Mouse (Mus musculus): ENCODE results near the gene Nhlh2. TPM values are rescaled to one million over a fixed set of nuclear protein-coding genes. Genes with fewer than 3 reads are reported as not detected.
A peak's percentile ranks its signal among the peaks of the same experiment; 100 is the strongest.

The Nhlh2 gene
- polyA plus RNA-seq, 1 experiment from 2014 or later = not detected

DNA sequence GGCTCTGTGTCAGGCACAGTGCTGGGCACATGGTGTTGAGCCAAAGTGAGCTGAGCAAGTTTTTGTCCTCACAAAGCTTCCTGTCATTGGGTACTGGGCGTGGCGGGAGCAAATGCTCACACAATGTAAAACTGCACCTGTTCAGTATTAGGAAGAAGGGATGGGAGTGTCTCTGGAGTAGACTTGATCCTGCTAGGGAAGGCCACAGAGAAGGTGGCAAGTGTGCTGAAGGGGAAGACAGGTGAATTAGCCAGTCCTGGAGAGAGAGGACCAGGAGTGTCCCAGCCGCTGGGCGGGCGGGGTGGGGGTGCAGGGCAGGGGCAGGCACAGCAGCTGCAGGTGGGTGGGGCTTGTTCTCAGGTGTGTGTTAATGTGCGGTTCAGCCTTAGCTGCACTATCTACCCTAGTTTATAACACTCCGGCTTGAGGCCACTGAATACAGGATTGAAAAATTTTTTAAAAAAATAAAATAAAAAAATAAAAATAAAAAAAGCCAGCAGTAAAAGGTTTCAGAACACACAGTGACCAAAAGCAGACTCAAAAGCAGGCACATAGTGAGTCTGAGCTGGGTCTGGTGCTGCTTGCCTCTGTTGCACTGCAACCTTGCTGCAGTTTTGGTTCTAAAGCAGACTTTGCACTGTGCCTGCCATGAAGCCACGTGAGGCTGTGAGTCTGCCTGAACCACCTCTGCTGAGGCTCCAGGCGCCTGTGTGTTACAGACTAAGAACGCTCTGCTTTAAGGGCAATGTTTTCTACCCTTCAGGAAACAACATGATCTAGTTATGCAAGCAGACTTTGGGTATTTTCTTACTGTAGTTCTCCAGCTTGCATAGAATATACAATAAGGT, 53.6 kb downstream of the Nhlh2 start:
- Histone ChIP-seq H3K9me3 (replicated peaks; ENCODE audit: control insufficient read depth, low read length) (no peaks in the 10 kb centered on the region), H3K4me3 (ENCODE audit: low read length) (no peak overlapping the region), H3K36me3 (ENCODE audit: control insufficient read depth, insufficient read depth) (no peaks in the 10 kb centered on the region), H3K27ac (ENCODE audit: low read length) (peak overlapping the region; percentile 14; the same call in 1 of the 2 replicates), H3K4me2 (ENCODE audit: low read depth, low read length) (no peak overlapping the region), H3K4me1 (ENCODE audit: control insufficient read depth, insufficient read depth, low read length) (peaks cover 27% of the 10 kb centered on the region), H3K9ac (ENCODE audit: low read length) (no peak overlapping the region), H3K27me3 (ENCODE audit: control insufficient read depth, insufficient read depth, low read length) (no peaks in the 10 kb centered on the region)
- WGBS = 69% methylated on average over 10 of the region's 10 CpGs
- no peak for ATAC-seq (replicated peaks; ENCODE audit: extremely low read depth, insufficient read depth, low FRiP score)

DNA sequence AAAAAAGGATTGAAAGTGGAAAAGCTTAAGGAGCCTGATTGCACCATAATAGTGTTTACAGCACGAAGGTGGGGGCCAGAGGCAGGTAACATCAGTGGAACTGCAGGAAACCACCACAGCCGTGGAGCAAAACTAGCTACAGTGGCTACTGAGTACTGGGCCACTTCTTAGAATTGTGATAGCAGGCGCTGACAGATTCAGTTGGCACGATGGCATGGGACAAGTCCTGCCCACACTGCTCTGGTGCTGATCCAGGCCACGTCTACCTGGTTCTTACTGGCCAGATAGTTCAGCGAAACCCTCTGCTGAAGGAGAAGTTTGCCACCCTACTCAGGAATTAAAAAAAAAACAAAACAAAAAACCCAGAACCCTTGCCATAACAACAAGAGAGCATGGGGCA, 54.7 kb downstream of the Nhlh2 start:
- Histone ChIP-seq H3K4me2 (ENCODE audit: low read depth, low read length) (no peak overlapping the region), H3K9me3 (replicated peaks; ENCODE audit: control insufficient read depth, low read length) (no peaks in the 10 kb centered on the region), H3K27me3 (ENCODE audit: control insufficient read depth, insufficient read depth, low read length) (no peaks in the 10 kb centered on the region), H3K4me1 (ENCODE audit: control insufficient read depth, insufficient read depth, low read length) (peaks cover 36% of the 10 kb centered on the region), H3K27ac (ENCODE audit: low read length) (no peak overlapping the region), H3K36me3 (ENCODE audit: control insufficient read depth, insufficient read depth) (no peaks in the 10 kb centered on the region), H3K4me3 (ENCODE audit: low read length) (no peak overlapping the region), H3K9ac (ENCODE audit: low read length) (no peak overlapping the region)
- WGBS = 53% methylated on average over 6 of the region's 6 CpGs
- no peak; the same call in 1 of the 2 replicates for ATAC-seq (replicated peaks; ENCODE audit: extremely low read depth, insufficient read depth, low FRiP score)

Other genes starting within 250 kb of the Nhlh2 start
- gene Mab21l3, start 161.1 kb upstream of the Nhlh2 start, polyA plus RNA-seq (2015; fragmentation: Nextera tagmentation; extraction: Ambion mirVana) = 0.29 and 0.38 TPM in 2 replicates
- 3.5 and 4.1 TPM in 2 replicates for gene Slc22a15, start 85.6 kb upstream of the Nhlh2 start, polyA plus RNA-seq (2015; fragmentation: Nextera tagmentation; extraction: Ambion mirVana)
- gene Casq2, start 76.3 kb downstream of the Nhlh2 start, polyA plus RNA-seq (2015; fragmentation: Nextera tagmentation; extraction: Ambion mirVana) = 635 and 703 TPM in 2 replicates
- gene Vangl1, start 194.6 kb downstream of the Nhlh2 start, polyA plus RNA-seq (2015; fragmentation: Nextera tagmentation; extraction: Ambion mirVana) = 22.9 and 25.3 TPM in 2 replicates